In the genomic region with DNA sequence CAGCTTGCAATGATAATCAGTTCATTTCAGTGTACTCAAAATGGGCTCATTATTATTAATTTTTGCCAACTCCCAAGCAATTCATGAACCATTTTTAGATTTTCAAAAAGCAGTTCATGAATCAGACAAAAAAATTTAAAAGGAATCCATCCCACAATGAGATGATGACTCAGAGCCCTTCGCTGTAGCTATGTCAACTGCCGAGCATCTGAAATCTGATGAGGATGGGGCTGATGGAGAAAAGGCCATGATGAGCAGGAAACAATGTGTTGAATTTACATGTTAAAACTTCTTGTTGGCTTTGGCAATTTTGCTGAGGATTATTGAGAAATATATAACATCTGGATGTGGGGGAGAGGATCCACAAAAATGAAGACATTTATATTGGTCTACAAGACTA, we compare ENCODE assay signal across 23 mouse cellular contexts.
DNase-seq lines count a peak whose midpoint lies in the region; ATAC-seq lines count a peak whose summit lies in the region.
"Had no signal": no experiment of that assay in that cellular context is flagged by ENCODE, and none has a peak within 500 bp of the region (broad histone marks: within the 10 kb centered on the region; RNA-seq: fewer than 3 reads in every experiment).

No protein-coding gene starts in this region.

- no peak overlapping the region for H3K9ac ChIP-seq in embryonic facial prominence, embryonic 11.5 days (replicated peaks; ENCODE audit: low read length)
- H3K9ac ChIP-seq: embryonic facial prominence, embryonic 15.5 days; heart, embryonic 12.5 days; hindbrain, embryonic 13.5 days; liver, embryonic 12.5 days; lung, embryonic 15.5 days had no signal

- no peak for ATAC-seq in embryonic facial prominence, embryonic 11.5 days (replicated peaks; ENCODE audit: insufficient number of reproducible peaks, low FRiP score, low TSS enrichment, low read depth)
- no peak for ATAC-seq in erythroid progenitor cell, adult 5-6 weeks (replicated peaks; ENCODE audit: low FRiP score, poor library complexity, severe bottlenecking)
- ATAC-seq: inflammation-experienced regulatory T-cells, adult 6 months; liver, embryonic 12.5 days; midbrain, embryonic 16.5 days had no signal

- H3K4me2 ChIP-seq in embryonic facial prominence, embryonic 11.5 days (ENCODE audit: low read depth, low read length): no peak overlapping the region
- H3K4me2 ChIP-seq: embryonic facial prominence, embryonic 15.5 days; heart, embryonic 12.5 days; hindbrain, embryonic 13.5 days; liver, embryonic 12.5 days; lung, embryonic 15.5 days had no signal

- no peaks in the 10 kb centered on the region for H3K9me3 ChIP-seq in embryonic facial prominence, embryonic 11.5 days (replicated peaks; ENCODE audit: control insufficient read depth, low read length)
- H3K9me3 ChIP-seq in embryonic facial prominence, embryonic 10.5 days: no peaks in the 10 kb centered on the region
- H3K9me3 ChIP-seq: embryonic facial prominence, embryonic 15.5 days; G1E; heart, embryonic 12.5 days; hindbrain, embryonic 13.5 days; liver, embryonic 12.5 days; lung, embryonic 15.5 days had no signal

- H3K27ac ChIP-seq in embryonic facial prominence, embryonic 11.5 days (replicated peaks; ENCODE audit: low read depth, low read length): no peak overlapping the region
- no peak overlapping the region for H3K27ac ChIP-seq in embryonic facial prominence, embryonic 10.5 days (replicated peaks)
- H3K27ac ChIP-seq: embryonic facial prominence, embryonic 15.5 days; hindbrain, embryonic 13.5 days; left cerebral cortex, adult 2 months; liver, embryonic 12.5 days; lung, embryonic 15.5 days had no signal

- H3K36me3 ChIP-seq in embryonic facial prominence, embryonic 11.5 days (replicated peaks; ENCODE audit: control insufficient read depth, insufficient read depth, low read depth, low read length): no peaks in the 10 kb centered on the region
- H3K36me3 ChIP-seq in embryonic facial prominence, embryonic 10.5 days (replicated peaks): no peaks in the 10 kb centered on the region
- H3K36me3 ChIP-seq: embryonic facial prominence, embryonic 15.5 days; G1E; heart, embryonic 12.5 days; hindbrain, embryonic 13.5 days; liver, embryonic 12.5 days; lung, embryonic 15.5 days had no signal

- 71% methylated on average over 2 of the region's 2 CpGs for WGBS in embryonic facial prominence, embryonic 11.5 days
- 76% methylated on average over 2 of the region's 2 CpGs for WGBS in embryonic facial prominence, embryonic 10.5 days

- H3K27me3 ChIP-seq in embryonic facial prominence, embryonic 11.5 days (ENCODE audit: control insufficient read depth, insufficient read depth, low read length): no peaks in the 10 kb centered on the region
- H3K27me3 ChIP-seq in embryonic facial prominence, embryonic 10.5 days (replicated peaks; ENCODE audit: low read depth, poor library complexity, severe bottlenecking): no peaks in the 10 kb centered on the region
- H3K27me3 ChIP-seq: embryonic facial prominence, embryonic 15.5 days; heart, embryonic 12.5 days; hindbrain, embryonic 13.5 days; liver, embryonic 12.5 days; lung, embryonic 15.5 days had no signal

- no peak overlapping the region for H3K4me3 ChIP-seq in embryonic facial prominence, embryonic 11.5 days (ENCODE audit: low read depth, low read length)
- H3K4me3 ChIP-seq in embryonic facial prominence, embryonic 10.5 days: no peak overlapping the region
- H3K4me3 ChIP-seq: embryonic facial prominence, embryonic 15.5 days; heart, embryonic 12.5 days; hindbrain, embryonic 13.5 days; left cerebral cortex, adult 2 months; liver, embryonic 12.5 days; lung, embryonic 15.5 days had no signal

- H3K4me1 ChIP-seq in embryonic facial prominence, embryonic 11.5 days (ENCODE audit: control insufficient read depth, insufficient read depth, low read length): no peaks in the 10 kb centered on the region
- H3K4me1 ChIP-seq in embryonic facial prominence, embryonic 10.5 days: no peaks in the 10 kb centered on the region
- H3K4me1 ChIP-seq: embryonic facial prominence, embryonic 15.5 days; heart, embryonic 12.5 days; hindbrain, embryonic 13.5 days; liver, embryonic 12.5 days; lung, embryonic 15.5 days had no signal

- DNase-seq in embryonic facial prominence, embryonic 11.5 days (ENCODE audit: low spot score): peak; percentile 8
- no peak for DNase-seq in embryonic facial prominence, embryonic 10.5 days (ENCODE audit: low spot score)
- peak; percentile 20 for DNase-seq in right cerebral cortex, adult 18-20 months
- DNase-seq in right cerebral cortex, postnatal 25 days: no peak
- peak; percentile 16 for DNase-seq in layer of hippocampus, adult 9-10 months (ENCODE audit: low spot score)
- no peak for DNase-seq in ovary, postnatal 10 days (ENCODE audit: low spot score)
- no peak for DNase-seq in cerebellum, postnatal 25 days
- DNase-seq: cerebellum, adult 9-11 months; heart, adult 11 months; kidney, adult 8-10 months; kidney, postnatal 14 days; lung, postnatal 4 days; thymus, postnatal 36 days had no signal

Comparison
In these comparisons a context has a peak if more than half of its experiments do, and no peak if none do; other contexts are left out.
1. DNase-seq: peak in embryonic facial prominence, embryonic 11.5 days (single experiment), right cerebral cortex, adult 18-20 months (single experiment) and layer of hippocampus, adult 9-10 months (single experiment); none in embryonic facial prominence, embryonic 10.5 days (single experiment), right cerebral cortex, postnatal 25 days (single experiment), ovary, postnatal 10 days (single experiment) and cerebellum, postnatal 25 days (0 of 2).